Mouse (Mus musculus) regulatory T cell (primary cell): ENCODE measurements around the gene 1110032F04Rik.

ENCODE experiments used
- in situ Hi-C: fragments of 300-600 bp; cut with MboI, MseI; formaldehyde crosslinking; loops from one replicate; pipeline ENCODE4 v1.15.1; 2025; ENCODE audit warnings: high pct_unique_total_duplicates

Gene 1110032F04Rik

GRCm38 (mm10) chr3:68907509-68907908, 38.1 kb downstream of the 1110032F04Rik start:
- in situ Hi-C loops: no loop called here
